Mouse (Mus musculus) effector memory CD4-positive, alpha-beta T cell, adult 7 months (primary cell): Measurements from ENCODE around the gene Eif1ad. TPM values are rescaled to one million over a fixed set of nuclear protein-coding genes. Genes with fewer than 3 reads are reported as not detected.

ENCODE experiments used
- polyA plus RNA-seq: library from polyadenylated mRNA; unstranded; fragments of 100-300 nt; shearing (Covaris generic); gene quantifications from one replicate; pipeline ENCODE4 v1.2.1, GENCODE M21; 2017

Eif1ad gene
- 47.5 TPM for polyA plus RNA-seq

DNA sequence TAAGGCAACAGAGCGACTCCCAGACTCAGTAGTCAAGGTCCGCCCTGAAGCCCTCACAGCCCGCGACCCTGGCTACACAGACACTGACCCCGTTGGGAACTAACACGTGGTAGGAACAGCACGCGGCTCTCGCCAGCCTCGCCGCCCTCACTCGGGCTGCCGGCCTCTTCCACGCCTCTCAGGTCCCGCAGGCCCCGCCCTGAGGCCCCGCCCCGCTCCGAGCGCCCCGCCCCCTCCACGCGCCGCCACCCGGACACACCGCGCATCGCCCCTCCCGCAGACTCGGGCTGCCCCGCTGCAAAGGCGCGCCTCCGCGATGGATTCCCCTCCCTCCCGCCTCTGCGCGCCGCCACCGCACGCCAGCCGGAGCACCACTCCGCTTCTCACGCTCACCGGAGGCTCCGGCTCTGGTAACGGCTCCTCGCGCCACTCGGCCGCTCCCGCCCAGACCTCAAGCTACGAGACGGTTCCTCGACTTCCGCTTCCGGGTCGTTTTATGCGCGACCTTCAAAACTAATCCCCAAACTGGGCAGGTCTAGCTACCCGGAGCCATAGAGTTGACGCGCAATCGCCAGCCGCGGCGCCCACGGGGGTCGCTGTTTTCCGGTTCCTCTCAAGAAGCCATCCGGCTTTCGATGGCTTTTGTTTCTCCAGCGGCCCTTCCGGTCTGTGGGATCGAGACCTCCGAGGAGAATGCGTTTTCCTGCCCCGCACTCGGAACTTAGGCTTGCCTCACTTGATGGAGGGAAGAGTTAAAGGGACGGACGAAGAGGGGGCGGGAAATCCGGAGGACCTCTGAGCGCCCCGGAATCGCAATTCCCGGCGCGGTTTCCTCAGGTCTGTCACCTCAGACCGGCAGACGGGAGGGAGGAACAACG, at the start of gene Eif1ad:
Eif1ad (plus strand) TSS at position 567 of the 878 bp plus-strand sequence.

DNA sequence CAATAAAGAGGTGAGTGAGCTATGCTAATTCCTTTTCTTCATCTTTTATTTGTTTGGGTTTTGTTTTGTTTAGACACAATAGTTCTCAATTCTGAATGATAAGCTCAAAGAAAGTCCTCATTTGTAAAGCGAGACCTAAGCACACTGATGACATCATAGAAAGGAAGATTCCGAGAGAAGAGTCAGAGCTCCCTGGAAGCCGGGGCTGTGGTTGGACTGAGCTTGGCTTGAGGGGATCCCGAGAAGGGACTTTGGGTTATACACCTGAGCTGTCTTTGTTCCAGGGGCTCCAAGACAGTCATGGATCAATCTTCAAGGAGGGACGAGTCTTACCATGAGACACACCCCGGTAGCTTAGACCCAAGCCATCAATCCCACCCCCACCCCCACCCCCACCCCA, 31.1 kb upstream of the Eif1ad start, which contains the start of gene Catsper1:
Catsper1 (plus strand) TSS at position 301 of the 400 bp plus-strand sequence.

DNA sequence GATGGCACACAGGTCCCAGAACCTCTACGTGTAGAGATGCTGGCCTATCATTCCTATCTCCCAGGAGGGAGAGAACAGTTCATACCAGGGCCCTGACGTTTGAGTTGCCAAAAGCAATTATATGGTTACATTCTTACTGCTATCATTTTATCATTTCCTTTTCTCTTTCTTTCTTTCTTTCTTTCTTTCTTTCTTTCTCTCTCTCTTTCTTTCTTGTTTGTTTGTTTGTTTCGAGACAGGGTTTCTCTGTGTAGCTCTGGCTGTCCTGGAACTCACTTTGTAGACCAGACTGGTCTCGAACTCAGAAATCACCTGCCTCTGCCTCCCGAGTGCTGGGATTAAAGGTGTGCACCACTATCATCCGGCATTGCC, 17.1 kb upstream of the Eif1ad start, which contains the start of gene Cst6:
Cst6 (minus strand) TSS at position 73 of the 372 bp plus-strand sequence.

DNA sequence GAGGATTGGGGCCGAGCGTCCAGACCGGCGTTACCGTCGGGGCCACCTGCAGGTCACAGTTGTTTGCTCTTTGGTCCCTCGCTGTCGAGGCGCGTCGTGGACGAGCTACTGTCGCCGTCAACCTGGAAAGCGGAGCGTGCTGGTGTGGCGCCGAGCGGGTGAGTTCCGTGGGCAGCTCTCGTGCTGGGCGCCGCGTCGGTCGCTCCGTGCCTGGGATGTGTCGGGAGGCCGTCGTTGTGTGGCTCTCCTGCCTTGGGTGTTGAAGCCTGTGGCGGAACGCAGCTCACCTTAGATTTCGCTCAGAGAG, 465 bp downstream of the Eif1ad start, which contains the start of gene Banf1:
Banf1 (minus strand) TSS at position 116 of the 307 bp plus-strand sequence.

DNA sequence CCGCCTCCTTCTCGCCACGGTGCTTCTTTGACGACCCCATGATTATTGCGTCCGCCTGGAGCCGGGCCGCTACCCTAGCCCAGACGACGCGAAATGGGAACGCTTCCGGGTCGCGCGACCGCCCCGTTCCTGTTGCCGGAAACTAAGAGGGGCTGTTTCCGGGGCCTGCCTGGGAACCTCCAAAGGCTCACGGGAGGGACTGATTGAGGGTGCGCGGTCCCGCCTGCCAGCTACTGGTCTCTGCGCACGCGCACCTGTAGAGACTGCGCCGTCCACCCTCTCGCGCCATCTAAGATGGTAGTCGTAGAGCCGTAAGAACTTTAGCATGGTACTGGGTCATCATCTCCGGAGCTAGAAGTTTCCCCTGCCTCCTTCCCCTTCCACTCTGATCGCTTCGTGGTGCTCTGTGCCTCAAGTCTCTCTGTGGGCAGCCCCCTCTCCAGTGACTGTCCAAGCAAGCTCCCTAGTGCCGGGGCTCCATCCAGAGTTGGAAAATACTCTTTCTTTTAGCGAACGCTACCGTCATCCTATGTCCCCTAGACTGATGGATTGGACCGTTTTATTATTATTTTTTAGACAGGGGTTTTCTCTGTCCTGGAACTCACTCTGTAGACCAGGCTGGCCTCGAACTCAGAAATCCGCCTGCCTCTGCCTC, 22.2 kb downstream of the Eif1ad start, which contains the start of gene Sart1:
Sart1 (minus strand) TSS at position 116 of the 655 bp plus-strand sequence.

DNA sequence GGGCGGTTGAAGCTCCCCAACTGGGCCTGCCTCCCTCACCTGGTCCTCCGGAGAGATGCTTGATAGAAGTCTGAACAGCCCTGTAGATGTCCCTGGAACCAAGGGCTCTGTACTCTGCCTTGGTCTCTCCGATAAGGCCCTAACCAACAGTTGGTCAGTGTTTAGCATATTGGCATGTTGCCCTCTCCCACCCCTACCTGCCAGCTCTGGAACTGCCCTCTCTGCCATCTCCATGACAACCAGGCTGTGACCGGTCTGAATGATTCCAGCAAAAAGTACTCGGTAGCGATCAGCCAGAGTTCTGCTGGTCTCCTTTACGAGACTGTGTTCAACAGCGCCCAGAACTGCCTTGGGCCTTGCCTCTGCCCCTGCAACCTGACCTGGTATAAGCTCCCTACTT, 35.8 kb downstream of the Eif1ad start, which contains the start of gene Tsga10ip:
Tsga10ip (minus strand) TSS at position 234 of the 400 bp plus-strand sequence.

Other genes starting within 250 kb of the Eif1ad start
- gene Klc2, start 248.2 kb upstream of the Eif1ad start, polyA plus RNA-seq = 4.3 TPM
- gene Pacs1, start 93.6 kb upstream of the Eif1ad start, polyA plus RNA-seq = 92.1 TPM
- 304 TPM for gene Sf3b2, start 71.3 kb upstream of the Eif1ad start, polyA plus RNA-seq
- gene Gal3st3, start 68.4 kb upstream of the Eif1ad start, polyA plus RNA-seq = not detected
- not detected for gene Catsper1, start 31.0 kb upstream of the Eif1ad start, polyA plus RNA-seq
- 0.10 TPM for gene Cst6, start 17.2 kb upstream of the Eif1ad start, polyA plus RNA-seq
- gene Banf1, start 427 bp downstream of the Eif1ad start, polyA plus RNA-seq = 160 TPM
- gene Sart1, start 22.0 kb downstream of the Eif1ad start, polyA plus RNA-seq = 224 TPM
- gene Tsga10ip, start 35.8 kb downstream of the Eif1ad start, polyA plus RNA-seq = 1.1 TPM
- gene Drap1, start 58.2 kb downstream of the Eif1ad start, polyA plus RNA-seq = 180 TPM
- gene AI837181, start 58.4 kb downstream of the Eif1ad start, polyA plus RNA-seq = 23.6 TPM
- not detected for gene Fosl1, start 80.8 kb downstream of the Eif1ad start, polyA plus RNA-seq
- gene Ccdc85b, start 91.2 kb downstream of the Eif1ad start, polyA plus RNA-seq = 5.7 TPM
- 59.4 TPM for gene Fibp, start 93.9 kb downstream of the Eif1ad start, polyA plus RNA-seq
- gene Ctsw, start 101.8 kb downstream of the Eif1ad start, polyA plus RNA-seq = 473 TPM
- 2.7 TPM for gene Efemp2, start 107.2 kb downstream of the Eif1ad start, polyA plus RNA-seq
- gene Mus81, start 121.7 kb downstream of the Eif1ad start, polyA plus RNA-seq = 18.9 TPM
- gene Cfl1, start 123.7 kb downstream of the Eif1ad start, polyA plus RNA-seq = 2,966 TPM
- gene 1700020D05Rik, start 137.0 kb downstream of the Eif1ad start, polyA plus RNA-seq = 0.38 TPM
- gene Snx32, start 143.8 kb downstream of the Eif1ad start, polyA plus RNA-seq = 3.2 TPM
- 0.17 TPM for gene Ovol1, start 193.9 kb downstream of the Eif1ad start, polyA plus RNA-seq
- 9.9 TPM for gene Ap5b1, start 201.3 kb downstream of the Eif1ad start, polyA plus RNA-seq
- gene Rnaseh2c, start 235.1 kb downstream of the Eif1ad start, polyA plus RNA-seq = 106 TPM
- gene Kat5, start 243.5 kb downstream of the Eif1ad start, polyA plus RNA-seq = 87.0 TPM